Mouse (Mus musculus) left cerebral cortex, postnatal 10 days (tissue): ENCODE data around the gene Lclat1. TPM values are rescaled to one million over a fixed set of nuclear protein-coding genes. Genes with fewer than 3 reads are reported as not detected.
"Not testable (repeated sequence)": the region's sequence is repeated elsewhere in the genome, so short reads cannot be mapped to it uniquely, and the experiment has no call there.

ENCODE experiments used
- DNase-seq, 2 experiments: peaks; one replicate each; pipeline ENCODE4 v3.0.0; 2021 to 2022; ENCODE audit warnings: low spot score in 2 of 2, mixed read lengths in 1 of 2; ENCODE audit errors: extremely low spot score in 1 of 2
- intact Hi-C: fragments of 180-260 bp; cut with DNase I; formaldehyde crosslinking; loops from one replicate; pipeline ENCODE4 v1.15.1; 2025
- total RNA-seq, 2 experiments: library from RNA; stranded (reverse); gene quantifications; 2 replicates each; pipeline ENCODE4 v1.2.3; 2021

Gene Lclat1
- total RNA-seq, 2 experiments from 2014 or later: 41.1 to 44.3 TPM

DNA sequence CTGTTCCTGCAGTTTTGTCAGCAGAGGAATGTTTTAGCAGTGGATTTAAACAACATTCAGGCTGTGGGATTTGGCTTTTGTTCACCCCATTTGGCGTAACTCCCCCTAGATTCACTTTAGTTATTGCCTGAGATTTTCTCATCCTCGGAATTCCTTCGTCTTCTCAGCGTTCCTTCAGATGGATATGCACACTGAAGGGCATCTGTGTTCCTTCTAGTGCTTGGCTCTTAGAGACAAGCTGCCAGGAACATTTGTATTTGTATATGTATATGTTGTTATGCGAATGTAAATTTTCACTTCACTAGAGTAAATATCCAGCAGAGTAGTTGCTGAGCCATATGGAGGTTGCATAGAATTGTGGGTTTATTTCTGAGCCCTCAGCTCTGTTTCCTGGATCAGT is 12.8 kb downstream of the Lclat1 start:
- intact Hi-C loops: no loop called here
- no peak for DNase-seq

GRCm38 (mm10) chr17:73121726-73122125 is 13.9 kb downstream of the Lclat1 start:
- intact Hi-C loops: no loop called here
- DNase-seq: no peak

DNA sequence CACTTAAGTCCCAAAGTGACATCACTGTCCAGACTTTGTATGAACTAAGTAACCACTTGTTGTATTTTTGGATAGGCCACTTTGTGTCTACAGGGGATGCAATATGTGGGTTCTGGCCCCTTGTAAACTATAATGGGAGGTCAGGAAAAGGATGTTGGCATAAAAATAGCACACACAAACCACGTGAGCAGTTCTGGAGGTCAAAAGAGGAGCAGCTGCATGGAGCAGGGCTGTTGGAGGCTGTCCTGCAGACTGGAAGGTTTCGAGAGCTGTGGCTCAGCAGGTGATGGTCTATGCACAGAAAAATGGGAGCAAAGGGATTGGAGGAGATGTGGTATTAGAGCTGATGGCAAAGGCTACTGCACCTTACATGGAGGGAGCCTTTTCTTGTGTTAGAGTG is 18.6 kb downstream of the Lclat1 start:
- no peak for DNase-seq
- intact Hi-C loops: no loop called here

GRCm38 (mm10) chr17:73126903-73127302 is 19.1 kb downstream of the Lclat1 start:
- intact Hi-C loops: no loop called here
- no peak for DNase-seq

DNA sequence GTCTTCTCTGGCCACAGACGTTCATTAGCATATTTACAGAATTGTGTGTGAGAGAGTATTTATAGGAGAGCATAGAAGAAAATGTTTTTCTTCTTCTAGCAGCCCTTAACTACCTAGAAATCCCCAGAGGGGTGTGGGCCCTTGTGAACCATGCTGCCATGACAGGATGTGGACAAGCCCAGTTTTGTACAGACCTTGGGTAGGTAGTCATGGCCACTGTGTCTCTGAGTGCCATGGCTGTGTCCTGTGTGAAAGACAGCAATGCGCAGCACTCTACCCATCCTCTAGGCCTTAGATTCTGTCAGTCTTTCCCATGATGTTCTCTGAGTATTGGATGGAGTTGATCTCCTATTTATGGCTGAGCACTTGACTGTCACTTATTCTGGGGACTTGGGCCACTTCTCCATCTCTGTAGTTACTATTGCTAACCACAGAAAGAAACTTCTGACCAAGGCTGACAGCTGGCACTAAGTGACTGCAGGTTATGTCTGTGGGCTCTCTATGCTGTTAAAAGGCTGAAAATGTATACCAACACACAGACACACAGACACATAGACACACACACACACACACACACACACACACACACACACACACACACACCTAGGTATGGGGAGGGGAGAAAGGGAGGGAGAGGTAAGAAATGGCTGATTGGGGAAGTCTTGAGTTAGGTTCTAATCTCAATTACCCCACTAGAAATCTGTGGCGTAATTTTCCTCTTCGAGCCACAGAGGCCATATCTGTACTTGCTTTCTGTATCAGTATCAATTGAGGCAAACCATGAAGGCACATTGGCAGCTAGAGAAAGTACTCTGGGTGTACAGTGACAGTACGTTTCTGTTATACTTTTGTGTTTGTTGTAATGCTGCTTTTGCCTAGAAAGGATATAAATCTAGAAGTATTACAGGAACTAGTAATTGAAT is 29.0 kb downstream of the Lclat1 start:
- intact Hi-C loops: no loop called here
- no peak for DNase-seq

DNA sequence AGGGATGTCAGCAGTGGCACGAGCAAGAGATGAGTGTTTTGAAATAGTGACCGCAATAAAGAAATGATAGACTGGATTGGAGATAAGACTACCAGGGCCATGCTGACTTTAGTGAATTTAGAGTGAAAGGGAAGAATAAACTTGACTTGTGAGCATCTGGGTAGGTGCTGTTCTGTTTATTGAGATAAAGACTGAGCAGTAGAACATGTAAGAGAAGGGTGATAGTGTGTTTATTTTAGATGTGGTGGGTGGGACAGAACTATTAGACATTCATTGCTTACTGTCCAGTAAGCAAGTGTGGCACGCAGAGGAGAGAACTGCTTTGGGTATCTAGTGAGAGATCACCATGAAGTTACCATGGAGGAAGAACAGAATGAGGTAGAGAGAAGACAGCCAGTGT is 30.4 kb downstream of the Lclat1 start:
- no peak for DNase-seq
- intact Hi-C loops: no loop called here

- intact Hi-C loops: no loop called here
- no peak for DNase-seq
Measured at GRCm38 (mm10) chr17:73142029-73142428, 34.2 kb downstream of the Lclat1 start.

GRCm38 (mm10) chr17:73142445-73142844 is 34.7 kb downstream of the Lclat1 start:
- DNase-seq: no peak
- intact Hi-C loops: no loop called here

GRCm38 (mm10) chr17:73145426-73145825 is 37.6 kb downstream of the Lclat1 start:
- intact Hi-C loops: no loop called here
- DNase-seq: no peak

- DNase-seq: no peak
- intact Hi-C loops: no loop called here
Measured at GRCm38 (mm10) chr17:73148607-73149006, 40.8 kb downstream of the Lclat1 start.

- DNase-seq, intact Hi-C loops: not testable (repeated sequence)
Measured at GRCm38 (mm10) chr17:73152790-73153525, 45.2 kb downstream of the Lclat1 start.

DNA sequence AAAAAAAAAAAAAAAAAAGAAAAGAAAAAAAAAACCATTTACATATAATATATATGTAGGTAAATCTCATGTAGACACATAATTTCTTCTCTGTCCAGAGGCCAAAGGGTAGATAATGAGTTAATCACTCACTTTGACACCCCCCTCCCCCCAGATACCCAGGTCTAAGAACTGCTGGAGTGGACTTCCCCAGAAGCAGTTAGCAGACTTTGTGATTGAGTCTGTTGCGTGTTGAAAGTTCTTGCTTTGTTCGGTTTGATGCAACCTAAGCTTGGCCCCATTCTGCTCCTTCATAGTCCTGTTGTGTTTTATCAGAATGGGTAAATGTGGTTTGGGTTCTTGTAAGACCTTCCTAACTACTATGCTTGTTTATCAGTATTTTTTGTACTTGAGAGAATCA is 45.9 kb downstream of the Lclat1 start:
- DNase-seq: no peak
- intact Hi-C loops: no loop called here

DNA sequence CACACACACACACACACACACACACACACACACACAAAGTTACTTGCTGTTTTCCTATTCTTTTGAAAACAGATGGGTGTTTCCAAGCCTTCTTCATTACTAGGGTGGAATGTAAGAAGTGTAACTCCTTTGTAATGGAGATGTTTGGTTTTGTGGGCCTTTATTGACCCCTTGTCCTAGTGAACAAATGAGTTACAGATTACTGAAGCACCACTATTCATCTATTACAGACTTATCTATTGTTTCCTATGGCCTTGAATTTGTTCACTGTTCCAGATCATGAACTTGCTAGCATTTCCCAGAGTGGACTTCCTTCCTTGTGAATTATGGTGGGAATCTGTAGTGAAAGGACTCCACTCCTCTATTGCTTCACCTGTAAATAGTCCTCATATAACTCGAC is 48.8 kb downstream of the Lclat1 start:
- intact Hi-C loops: no loop called here
- DNase-seq: no peak

- intact Hi-C loops: no loop called here
- no peak for DNase-seq
Measured at GRCm38 (mm10) chr17:73161795-73162194, 54.0 kb downstream of the Lclat1 start.

GRCm38 (mm10) chr17:73162445-73163208 is 54.8 kb downstream of the Lclat1 start:
- intact Hi-C loops: no loop called here
- no peak for DNase-seq

DNA sequence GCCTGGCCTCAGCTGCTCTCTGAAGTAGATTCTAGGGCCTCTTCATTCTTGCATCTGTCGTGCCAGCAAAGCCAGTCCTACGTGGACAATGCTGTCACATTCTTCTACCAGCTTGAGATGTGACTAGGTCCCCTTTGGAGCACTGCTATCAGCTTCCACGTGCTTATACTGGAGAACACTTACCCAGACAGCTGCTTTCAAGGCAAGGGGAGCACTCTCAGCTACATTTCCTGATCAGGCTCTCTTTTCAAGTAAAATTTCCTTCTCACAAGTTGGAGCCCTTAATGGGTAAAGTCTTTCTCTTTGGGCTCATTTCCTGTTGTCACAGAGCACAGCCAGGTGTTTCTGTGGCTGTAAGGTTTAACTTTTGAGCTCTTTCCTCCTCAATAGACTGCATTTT is 55.8 kb downstream of the Lclat1 start:
- intact Hi-C loops: no loop called here
- no peak for DNase-seq

- intact Hi-C loops: no loop called here
- no peak for DNase-seq
Measured at GRCm38 (mm10) chr17:73164121-73164520, 56.3 kb downstream of the Lclat1 start.

GRCm38 (mm10) chr17:73169461-73169860 is 61.7 kb downstream of the Lclat1 start:
- intact Hi-C loops: no loop called here

DNA sequence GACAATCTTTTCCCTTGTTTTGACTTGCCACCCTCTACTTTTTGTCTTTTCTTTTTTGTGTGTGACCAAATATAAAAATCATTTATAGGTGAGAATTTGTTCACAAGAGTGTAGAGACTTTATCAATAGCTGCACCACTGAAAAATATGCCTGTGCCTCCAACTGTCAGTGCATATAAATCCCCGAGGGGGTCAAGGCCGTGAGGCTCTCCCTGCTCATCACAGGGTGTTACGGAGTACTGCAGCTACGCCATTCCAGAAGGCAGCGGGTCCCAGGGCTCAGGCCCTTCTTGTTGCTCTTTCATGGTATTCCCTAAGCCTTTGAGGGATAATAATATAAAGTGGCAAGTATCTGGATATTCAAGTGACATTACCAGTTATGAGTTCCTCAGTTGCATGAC is 62.4 kb downstream of the Lclat1 start:
- no peak for DNase-seq
- intact Hi-C loops: no loop called here

More at GRCm38 (mm10) chr17:73169461-73169860, 61.7 kb downstream of the Lclat1 start:
- no peak for DNase-seq
